In genomic region chr13:14063013-14063941, GRCm38 (mm10) we compare ENCODE assay signal across 7 mouse cellular contexts. TPM values are rescaled to one million over a fixed set of nuclear protein-coding genes. Genes with fewer than 3 reads are reported as not detected.
DNase-seq lines count a peak whose midpoint lies in the region; ATAC-seq lines count a peak whose summit lies in the region.

Arid4b (plus strand) TSS chr13:14063232.
Ggps1 (minus strand) TSS chr13:14063488.

- H3K36me3 ChIP-seq in intestine, embryonic 15.5 days = no peaks in the 10 kb centered on the region
- peaks cover 39% of the 10 kb centered on the region for H3K36me3 ChIP-seq in midbrain, embryonic 10.5 days

- H3K4me3 ChIP-seq in intestine, embryonic 15.5 days (replicated peaks) = peak within 1 kb of the TSS; percentile 99
- H3K4me3 ChIP-seq in midbrain, embryonic 10.5 days = peak within 1 kb of the TSS; percentile 98

- DNase-seq in adrenal gland, adult 2 months = peak; percentile 98
- DNase-seq in embryo, embryonic 11.5 days (ENCODE audit: low read depth, low spot score) = peak; percentile 94
- peak; percentile 91 to 94 for DNase-seq in gastrocnemius, postnatal 36 days
- DNase-seq in left cerebral cortex, postnatal 25 days (ENCODE audit: low spot score in 2 of 2) = peak; percentile 96 to 99
- peak; percentile 96 for DNase-seq in midbrain, embryonic 10.5 days (ENCODE audit: low spot score)
- DNase-seq in right cerebral cortex, postnatal 4 days = peak; percentile 92

- intact Hi-C loops in gastrocnemius, postnatal 36 days (cut with DNase I) = loop anchor here (5.0 to 10.0 kb wide), 3 partner anchors 104 to 178 kb away; partner anchors contain the start of gene B3galnt2
- intact Hi-C loops in left cerebral cortex, postnatal 25 days (cut with DNase I) = loop anchor here (1.0 to 5.0 kb wide), 3 partner anchors 24 to 108 kb away; partner anchors contain the start of genes B3galnt2 and Tbce

- peak within 1 kb of the TSS; percentile 97 for H3K9ac ChIP-seq in intestine, embryonic 15.5 days

- peak; percentile 97 for ATAC-seq in intestine, embryonic 15.5 days

- WGBS in intestine, embryonic 15.5 days = under 1% methylated on average over 63 of the region's 64 CpGs
- under 1% methylated on average over 63 of the region's 64 CpGs for WGBS in midbrain, embryonic 10.5 days

- H3K9me3 ChIP-seq in intestine, embryonic 15.5 days = no peaks in the 10 kb centered on the region
- no peaks in the 10 kb centered on the region for H3K9me3 ChIP-seq in midbrain, embryonic 10.5 days (replicated peaks)

- H3K27me3 ChIP-seq in intestine, embryonic 15.5 days (replicated peaks) = no peaks in the 10 kb centered on the region
- no peaks in the 10 kb centered on the region for H3K27me3 ChIP-seq in midbrain, embryonic 10.5 days (ENCODE audit: low read depth, poor library complexity, severe bottlenecking)

- peak within 1 kb of the TSS; percentile 70 for H3K4me2 ChIP-seq in intestine, embryonic 15.5 days (replicated peaks)

- H3K4me1 ChIP-seq in intestine, embryonic 15.5 days (replicated peaks) = 0 out of 2 replicates have a peak, but pooled peaks cover 5% of the 10 kb centered on the region
- H3K4me1 ChIP-seq in midbrain, embryonic 10.5 days = peaks cover 28% of the 10 kb centered on the region

- H3K27ac ChIP-seq in intestine, embryonic 15.5 days = peak within 1 kb of the TSS; percentile 99
- H3K27ac ChIP-seq in midbrain, embryonic 10.5 days (replicated peaks) = peak within 1 kb of the TSS; percentile 98

RNA-seq across cellular contexts. Expression of gene Arid4b, which starts in this region (rescaled TPM):
- 10 to 100 TPM; 25.5 to 34.6 TPM for total RNA-seq in adrenal gland, adult 2 months (2021)
- 5.5 TPM in 2 replicates for polyA plus RNA-seq in adrenal gland, adult 2 months (2012; rRNA removed)
- 10 to 100 TPM; 10.9 to 11.6 TPM for total RNA-seq in gastrocnemius, postnatal 36 days (2021)
- 51.7 and 52.2 TPM in 2 replicates for polyA plus RNA-seq in intestine, embryonic 15.5 days (2015; fragmentation: Nextera tagmentation; extraction: Ambion mirVana)
- 10 to 100 TPM; 46.1 to 50.5 TPM for total RNA-seq in left cerebral cortex, postnatal 25 days (2021)
- 63.3 and 77.4 TPM in 2 replicates for polyA plus RNA-seq in midbrain, embryonic 10.5 days (2016; fragmentation: Nextera tagmentation; extraction: Ambion mirVana)

RNA-seq across cellular contexts. Expression of gene Ggps1, which starts in this region (rescaled TPM):
- 10 to 100 TPM; 37.4 to 37.6 TPM for total RNA-seq in adrenal gland, adult 2 months (2021)
- 2.6 and 2.9 TPM in 2 replicates for polyA plus RNA-seq in adrenal gland, adult 2 months (2012; rRNA removed)
- 10 to 100 TPM; 10.4 to 11.9 TPM for total RNA-seq in gastrocnemius, postnatal 36 days (2021)
- 38.7 and 46.8 TPM in 2 replicates for polyA plus RNA-seq in intestine, embryonic 15.5 days (2015; fragmentation: Nextera tagmentation; extraction: Ambion mirVana)
- total RNA-seq in left cerebral cortex, postnatal 25 days (2021) = 10 to 100 TPM; 61.4 to 62.7 TPM
- 58.7 and 67.4 TPM in 2 replicates for polyA plus RNA-seq in midbrain, embryonic 10.5 days (2016; fragmentation: Nextera tagmentation; extraction: Ambion mirVana)

Comparison
In these comparisons a context has a peak if more than half of its experiments do, and no peak if none do; other contexts are left out.
1. Peak in every context shown above with its lines: DNase-seq, ATAC-seq, H3K4me3 ChIP-seq and H3K27ac ChIP-seq.
2. RNA of gene Ggps1 (polyA plus RNA-seq): 58.7 to 67.4 TPM in midbrain, embryonic 10.5 days and 38.7 to 46.8 TPM in intestine, embryonic 15.5 days; 2.6 to 2.9 TPM in adrenal gland, adult 2 months; every median in the first group is over 10 times any median in the second.